Mouse (Mus musculus) heart, postnatal 14 days (tissue): ENCODE measurements around the gene Vps35. TPM values are rescaled to one million over a fixed set of nuclear protein-coding genes. Genes with fewer than 3 reads are reported as not detected.

Experiments used
- DNase-seq, 2 experiments: peaks; one replicate each; pipeline ENCODE4 v3.0.0; 2021 to 2022
- intact Hi-C: fragments of 180-260 bp; cut with DNase I; formaldehyde crosslinking; loops from one replicate; pipeline ENCODE4 v1.15.1; 2025
- total RNA-seq, 2 experiments: library from RNA; stranded (reverse); gene quantifications; 2 replicates each; pipeline ENCODE4 v1.2.3; 2021

The Vps35 gene
- total RNA-seq, 2 experiments from 2014 or later: 64.2 to 68.4 TPM

DNA sequence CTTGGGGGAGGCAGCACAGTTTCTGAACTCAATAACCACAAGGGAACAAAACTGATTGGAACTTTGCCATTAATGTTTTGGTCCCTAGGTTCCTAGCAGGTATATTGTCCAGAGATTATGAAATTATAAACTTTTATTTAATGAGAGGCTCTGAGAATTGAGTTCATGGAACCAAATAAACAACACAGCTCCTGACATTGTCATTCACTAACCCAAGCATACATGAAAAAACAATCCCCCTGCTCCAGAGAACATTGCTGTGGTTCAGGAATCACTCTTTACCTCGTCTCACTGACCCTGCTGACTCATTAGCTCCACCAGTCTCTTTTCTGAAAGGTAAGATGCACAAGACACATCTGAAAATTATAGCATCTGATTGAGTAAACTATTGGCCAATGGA is 73.9 kb downstream of the Vps35 start, which contains the start of gene Olfr371:
Gene Olfr371, plus strand, starts transcription at position 301 of the 400 bp plus-strand sequence.
- intact Hi-C loops: no loop called here
- no peak for DNase-seq

GRCm38 (mm10) chr8:85220992-85221391 is 78.6 kb downstream of the Vps35 start:
- peak; percentile 14 to 34 for DNase-seq
- intact Hi-C loops: no loop called here

DNA sequence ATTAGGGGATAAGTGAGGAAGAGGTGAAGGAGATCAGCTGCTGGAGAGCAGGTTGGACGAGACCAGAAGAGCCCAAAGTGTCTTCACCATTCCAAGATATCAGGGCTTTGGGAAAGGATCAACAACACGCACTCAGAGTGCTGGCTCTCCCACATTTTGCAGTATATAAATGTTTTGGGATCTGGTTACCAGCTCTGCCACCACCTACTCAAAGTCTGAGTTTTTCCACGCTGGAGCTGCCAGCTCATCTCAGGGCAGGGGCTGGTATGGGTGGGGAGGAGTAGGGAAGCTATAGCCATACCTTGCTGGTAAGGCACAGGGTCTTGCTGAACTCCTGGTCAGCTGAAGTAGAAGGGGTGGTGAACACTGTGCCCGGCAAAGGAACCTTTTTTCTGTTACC is 79.4 kb downstream of the Vps35 start:
- no peak for DNase-seq
- intact Hi-C loops: no loop called here

Other genes starting within 250 kb of the Vps35 start
- gene Fbxw9, start 239.7 kb downstream of the Vps35 start, total RNA-seq: 1 to 10 TPM; 6.8 to 9.1 TPM
- gene Gm5741, start 231.8 kb downstream of the Vps35 start, total RNA-seq: not detected
- gene Dhps, start 228.0 kb downstream of the Vps35 start, total RNA-seq: 10 to 100 TPM; 23.5 to 27.8 TPM
- 10 to 100 TPM; 37.0 to 40.2 TPM for gene Wdr83os, start 219.1 kb downstream of the Vps35 start, total RNA-seq
- gene Wdr83, start 218.5 kb downstream of the Vps35 start, total RNA-seq: 10 to 100 TPM; 27.2 to 27.6 TPM
- gene Man2b1, start 216.5 kb downstream of the Vps35 start, total RNA-seq: 10 to 100 TPM; 30.4 to 37.8 TPM
- 1 to 10 TPM; 2.0 to 2.5 TPM for gene Zfp791, start 176.7 kb downstream of the Vps35 start, total RNA-seq
- not detected for gene Cks1brt, start 147.9 kb downstream of the Vps35 start, total RNA-seq
- not detected for gene Olfr371, start 73.8 kb downstream of the Vps35 start, total RNA-seq
- gene Orc6, start 170 bp downstream of the Vps35 start, total RNA-seq: 10 to 100 TPM in 1 of 2 experiments, 1 to 10 TPM in 1; 9.7 to 10.9 TPM
- 100 to 1,000 TPM; 332 to 359 TPM for gene Mylk3, start 86.5 kb upstream of the Vps35 start, total RNA-seq
- gene 4921524J17Rik, start 133.0 kb upstream of the Vps35 start, total RNA-seq: 10 to 100 TPM; 20.7 to 23.2 TPM
- 10 to 100 TPM; 37.6 to 45.2 TPM for gene Gpt2, start 192.8 kb upstream of the Vps35 start, total RNA-seq